Mouse (Mus musculus) MEL (cell line): ENCODE results near the gene Egr4. TPM values are rescaled to one million over a fixed set of nuclear protein-coding genes. Genes with fewer than 3 reads are reported as not detected.

ENCODE experiments used
- DNase-seq: peaks from one replicate; pipeline ENCODE4 v3.0.0; 2011; ENCODE audit warnings: low read depth, low spot score
- H3K27ac ChIP-seq: 2 replicates; pipeline ENCODE4 v1.5.1; 2012; ENCODE audit warnings: low read depth, mild to moderate bottlenecking, control low read depth, low read length, moderate library complexity; ENCODE audit not compliant: control insufficient read depth
- H3K27me3 ChIP-seq, 2 experiments: fragments of 150-350 bp in 1 of 2; sonication (generic) in 1 of 2; 2 replicates each; pipeline ENCODE4 v1.6.1; 2012; ENCODE audit warnings: low read length in 2 of 2, mild to moderate bottlenecking in 2 of 2, improper control_type of control experiment in 1 of 2, moderate library complexity in 1 of 2; ENCODE audit not compliant: insufficient read depth in 2 of 2, control insufficient read depth in 1 of 2
- H3K36me3 ChIP-seq, 2 experiments: 2 replicates each; pipeline ENCODE4 v1.6.1; 2012 to 2014; ENCODE audit warnings: low read length in 2 of 2, improper control_type of control experiment in 1 of 2, inconsistent platforms in 1 of 2, mild to moderate bottlenecking in 1 of 2; ENCODE audit not compliant: insufficient read depth in 2 of 2, control insufficient read depth in 1 of 2
- H3K4me1 ChIP-seq, 2 experiments: fragments of 150-350 bp in 1 of 2; sonication (generic) in 1 of 2; 2 replicates each; pipeline ENCODE4 v1.6.1; 2012; ENCODE audit warnings: low read length in 2 of 2, improper control_type of control experiment in 1 of 2, mild to moderate bottlenecking in 1 of 2; ENCODE audit not compliant: insufficient read depth in 2 of 2, control insufficient read depth in 1 of 2
- H3K4me3 ChIP-seq, 2 experiments: fragments of 150-350 bp in 1 of 2; sonication (generic) in 1 of 2; 2 replicates each; pipeline ENCODE4 v1.5.1; 2012; ENCODE audit warnings: low read depth in 2 of 2, low read length in 2 of 2, mild to moderate bottlenecking in 2 of 2, moderate library complexity in 2 of 2, control low read depth in 1 of 2, improper control_type of control experiment in 1 of 2; ENCODE audit not compliant: control insufficient read depth in 1 of 2, insufficient read depth in 1 of 2
- H3K79me2 ChIP-seq: 2 replicates; pipeline ENCODE4 v1.6.1; 2012; ENCODE audit warnings: mild to moderate bottlenecking, low read length, moderate library complexity; ENCODE audit not compliant: control insufficient read depth, poor library complexity, insufficient read depth
- H3K9ac ChIP-seq: 2 replicates; pipeline ENCODE4 v1.6.1; 2012; ENCODE audit warnings: low read depth, mild to moderate bottlenecking, control low read depth, low read length, moderate library complexity; ENCODE audit not compliant: control insufficient read depth, poor library complexity, severe bottlenecking
- H3K9me3 ChIP-seq: fragments of 150-350 bp; sonication (generic); replicated peaks from 2 replicates; pipeline ENCODE4 v1.6.1; 2012; ENCODE audit warnings: mild to moderate bottlenecking, low read length, improper control_type of control experiment, moderate library complexity; ENCODE audit not compliant: insufficient read depth
- CTCF ChIP-seq, 3 experiments: IDR thresholded peaks in 2 of 3; conservative IDR thresholded peaks in 1 of 3; 2 replicates each; pipeline ENCODE4 v1.5.1; 2011 to 2012; ENCODE audit warnings: low read length in 3 of 3, low read depth in 2 of 3, mild to moderate bottlenecking in 2 of 3, improper control_type of control experiment in 1 of 3, inconsistent platforms in 1 of 3, mixed read lengths in 1 of 3, moderate library complexity in 1 of 3; ENCODE audit not compliant: control insufficient read depth in 1 of 3, insufficient read depth in 1 of 3, poor library complexity in 1 of 3, severe bottlenecking in 1 of 3
- ELF1 ChIP-seq: IDR thresholded peaks from 2 replicates; pipeline ENCODE4 v1.6.1; 2014; ENCODE audit warnings: low read depth, mild to moderate bottlenecking, inconsistent platforms, low read length, improper control_type of control experiment, moderate library complexity
- GATA1 ChIP-seq: IDR thresholded peaks from 2 replicates; pipeline ENCODE4 v1.6.1; 2011; ENCODE audit warnings: low read depth, low read length, improper control_type of control experiment
- JUND ChIP-seq: IDR thresholded peaks from 2 replicates; pipeline ENCODE4 v1.6.1; 2011; ENCODE audit warnings: low read depth, mild to moderate bottlenecking, improper control_type of control experiment, low read length
- MAX ChIP-seq: IDR thresholded peaks from 2 replicates; pipeline ENCODE4 v1.6.1; 2011; ENCODE audit warnings: low read length, improper control_type of control experiment
- MYB ChIP-seq: IDR thresholded peaks from 2 replicates; pipeline ENCODE4 v1.6.1; 2011; ENCODE audit warnings: mild to moderate bottlenecking, low read depth, low read length, improper control_type of control experiment
- MYC ChIP-seq: IDR thresholded peaks from 2 replicates; pipeline ENCODE4 v1.6.1; 2011; ENCODE audit warnings: low read depth, mild to moderate bottlenecking, low read length, improper control_type of control experiment, moderate library complexity
- NRF1 ChIP-seq: IDR thresholded peaks from 2 replicates; pipeline ENCODE4 v1.6.1; 2014; ENCODE audit warnings: low read depth, mild to moderate bottlenecking, inconsistent platforms, low read length, improper control_type of control experiment, moderate library complexity; ENCODE audit not compliant: poor library complexity, insufficient read depth, severe bottlenecking
- RCOR1 ChIP-seq: IDR thresholded peaks from 2 replicates; pipeline ENCODE4 v1.6.1; 2012; ENCODE audit warnings: low read depth, mild to moderate bottlenecking, inconsistent platforms, low read length, improper control_type of control experiment
- SMC3 ChIP-seq: IDR thresholded peaks from 2 replicates; pipeline ENCODE4 v1.6.1; 2011; ENCODE audit warnings: low read depth, low read length, improper control_type of control experiment
- TAL1 ChIP-seq: IDR thresholded peaks from 2 replicates; pipeline ENCODE4 v1.6.1; 2012; ENCODE audit warnings: mild to moderate bottlenecking, inconsistent platforms, low read length, moderate library complexity, mixed read lengths
- TCF12 ChIP-seq: IDR thresholded peaks from 2 replicates; pipeline ENCODE4 v1.6.1; 2014; ENCODE audit warnings: low read depth, mild to moderate bottlenecking, inconsistent platforms, low read length, improper control_type of control experiment, moderate library complexity
- UBTF ChIP-seq: IDR thresholded peaks from 2 replicates; pipeline ENCODE4 v1.6.1; 2012; ENCODE audit warnings: low read depth, mild to moderate bottlenecking, inconsistent platforms, low read length, improper control_type of control experiment, moderate library complexity, borderline replicate concordance; ENCODE audit not compliant: insufficient read depth
- USF2 ChIP-seq, 2 experiments: IDR thresholded peaks; 2 replicates each; pipeline ENCODE4 v1.6.1; 2011 to 2012; ENCODE audit warnings: improper control_type of control experiment in 2 of 2, low read length in 2 of 2, borderline replicate concordance in 1 of 2, inconsistent platforms in 1 of 2, low read depth in 1 of 2, mild to moderate bottlenecking in 1 of 2; ENCODE audit not compliant: insufficient read depth in 1 of 2
- ZC3H11A ChIP-seq: IDR thresholded peaks from 2 replicates; pipeline ENCODE4 v1.6.1; 2012; ENCODE audit warnings: low read depth, mild to moderate bottlenecking, inconsistent platforms, low read length, improper control_type of control experiment
- ZNF384 ChIP-seq: IDR thresholded peaks from 2 replicates; pipeline ENCODE4 v1.6.1; 2012; ENCODE audit warnings: low read depth, mild to moderate bottlenecking, inconsistent platforms, low read length, improper control_type of control experiment
- polyA plus RNA-seq, 2 experiments: library from polyadenylated mRNA; stranded (reverse) in 1 of 2; unstranded in 1 of 2; fragments of >175 nt in 1 of 2; fragments of >200 nt in 1 of 2; gene quantifications; 2 replicates each; pipeline versions ENCODE4 v1.2.1 to v1.2.4; 2012; ENCODE audit warnings: low replicate concordance in 2 of 2, low read depth in 1 of 2; ENCODE audit not compliant: insufficient read length in 2 of 2, insufficient read depth in 1 of 2, missing spikeins in 1 of 2
- total RNA-seq: library from RNA; depleted of rRNA; stranded (reverse); fragments of 300-350 nt; gene quantifications from 2 replicates; pipeline ENCODE4 v1.2.3, GENCODE M21; 2012

Egr4 gene
- total and polyA plus RNA-seq, 3 experiments: not detected

DNA sequence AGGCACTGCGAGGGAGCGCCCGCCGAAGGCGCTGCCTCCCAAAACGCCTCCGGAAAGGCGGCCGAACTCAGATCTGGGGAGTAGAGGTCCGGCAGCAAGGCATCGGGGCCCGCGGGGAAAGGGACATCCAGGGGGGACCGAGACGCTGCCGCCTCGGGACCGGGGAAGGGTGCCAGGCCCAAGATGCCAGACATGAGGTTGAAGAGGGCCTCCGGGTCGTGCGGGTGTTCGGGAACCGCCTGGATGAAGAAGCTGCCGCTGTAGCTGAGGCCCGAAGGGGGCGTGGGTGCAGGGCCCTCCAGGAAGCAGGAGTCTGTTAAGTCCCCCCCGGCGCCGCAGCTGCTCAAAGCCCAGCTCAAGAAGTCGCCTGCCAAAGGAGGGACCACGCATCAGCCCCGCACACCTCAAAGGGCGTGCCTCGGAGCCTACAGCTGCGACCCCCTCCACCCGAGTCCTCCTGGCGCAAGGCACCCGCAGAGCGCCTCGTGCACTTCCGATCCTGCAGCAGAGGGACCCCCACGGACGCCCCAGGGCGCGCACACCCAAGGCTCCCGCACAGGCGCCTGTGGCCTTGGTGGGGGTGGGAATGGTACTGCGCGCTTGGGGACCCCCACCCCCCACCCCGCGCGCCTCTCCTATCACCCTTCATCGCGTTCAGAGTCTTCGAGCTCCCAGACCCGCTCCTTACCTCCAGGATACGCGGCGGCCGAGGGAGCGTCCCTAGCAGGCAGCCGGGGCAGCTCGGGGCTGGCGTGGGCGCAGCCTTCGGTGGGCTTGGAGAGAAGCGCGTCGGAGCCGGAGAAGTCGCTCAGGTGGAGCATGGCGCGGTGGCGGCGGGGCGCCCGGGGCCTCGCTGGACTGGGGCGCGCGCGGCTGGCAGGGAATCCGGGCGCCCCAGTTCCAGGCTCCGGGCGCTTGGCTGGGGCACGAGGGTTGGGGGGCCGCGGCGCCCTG lies 535 bp downstream of the Egr4 start (continued):
- TF ChIP-seq SMC3: no peak

DNA sequence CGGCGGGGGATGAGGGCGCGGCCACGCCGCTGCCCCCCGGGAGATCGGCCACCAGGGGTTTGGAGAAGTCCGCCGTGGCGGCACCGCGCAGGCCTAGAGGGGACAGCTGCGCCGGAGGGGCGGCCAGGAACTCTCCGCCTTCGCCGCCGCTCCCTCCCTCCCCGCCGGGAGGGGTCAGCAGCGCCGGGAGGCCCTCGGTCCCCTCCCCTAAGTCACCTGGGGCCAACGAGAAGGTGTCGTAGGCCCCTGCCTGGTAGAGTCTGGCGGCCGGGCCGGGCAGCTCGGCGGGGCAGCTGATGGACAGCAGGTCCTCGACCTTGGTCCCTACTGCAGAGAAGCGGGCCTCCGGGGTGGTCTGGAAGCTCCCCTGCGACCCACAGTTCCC lies 1.3 kb downstream of the Egr4 start:
- no peak overlapping the region for H3K27ac ChIP-seq
- no peaks in the 10 kb centered on the region for H3K36me3 ChIP-seq
- no peaks in the 10 kb centered on the region for H3K4me1 ChIP-seq
- no peak overlapping the region for H3K4me3 ChIP-seq
- DNase-seq: no peak
- H3K27me3 ChIP-seq: no peaks in the 10 kb centered on the region
- H3K9me3 ChIP-seq: no peaks in the 10 kb centered on the region
- no peak overlapping the region for H3K9ac ChIP-seq
- H3K79me2 ChIP-seq: no peaks in the 10 kb centered on the region
- no peak for TF ChIP-seq GATA1
- no peak for TF ChIP-seq JUND
- TF ChIP-seq MYB: no peak
- no peak for TF ChIP-seq ZC3H11A
- TF ChIP-seq MYC: no peak
- TF ChIP-seq RCOR1: no peak
- TF ChIP-seq ELF1: no peak
- no peak for TF ChIP-seq USF2 (IDR thresholded peaks at IDR 0.05; ENCODE audit: borderline replicate concordance in 1 of 2, insufficient read depth in 1 of 2, low read depth in 1 of 2, low read length in 2 of 2)
- TF ChIP-seq UBTF: no peak
- no peak for TF ChIP-seq CTCF (IDR thresholded peaks at IDR 0.05 in 2 of 3, conservative IDR thresholded peaks at IDR 0.05 in 1 of 3; ENCODE audit: control insufficient read depth in 1 of 3, insufficient read depth in 1 of 3, low read depth in 2 of 3, low read length in 3 of 3, poor library complexity in 1 of 3, severe bottlenecking in 1 of 3)
- no peak for TF ChIP-seq NRF1
- no peak for TF ChIP-seq TCF12
- TF ChIP-seq TAL1: no peak
- TF ChIP-seq ZNF384: no peak
- no peak for TF ChIP-seq MAX
